Mouse (Mus musculus) small intestine, adult 2 months (tissue): ENCODE results near the gene Chst12. TPM values are rescaled to one million over a fixed set of nuclear protein-coding genes. Genes with fewer than 3 reads are reported as not detected.

Source experiments
- H3K27ac ChIP-seq: fragments of 200-500 bp; 2 replicates; pipeline ENCODE4 v1.5.1; 2012; ENCODE audit warnings: low read depth, low read length, control low read depth, inconsistent platforms; ENCODE audit not compliant: insufficient read depth
- H3K27me3 ChIP-seq: fragments of 200-500 bp; 2 replicates; pipeline ENCODE4 v1.6.1; 2012; ENCODE audit warnings: mild to moderate bottlenecking, moderate library complexity, low read length, inconsistent platforms; ENCODE audit not compliant: control insufficient read depth, insufficient read depth
- H3K36me3 ChIP-seq: fragments of 200-500 bp; 2 replicates; pipeline ENCODE4 v1.6.1; 2012; ENCODE audit warnings: mild to moderate bottlenecking, low read length, control low read depth, inconsistent platforms; ENCODE audit not compliant: control insufficient read depth, insufficient read depth
- H3K4me1 ChIP-seq: fragments of 200-500 bp; 2 replicates; pipeline ENCODE4 v1.6.1; 2012; ENCODE audit warnings: low read length, inconsistent platforms, mixed read lengths; ENCODE audit not compliant: control insufficient read depth, insufficient read depth, insufficient read length
- H3K4me3 ChIP-seq: fragments of 200-500 bp; 2 replicates; pipeline ENCODE4 v1.5.1; 2012; ENCODE audit warnings: low read depth, mild to moderate bottlenecking, control low read depth, inconsistent platforms, low read length, moderate library complexity
- CTCF ChIP-seq: fragments of 200-500 bp; IDR thresholded peaks from 2 replicates; pipeline ENCODE4 v1.5.1; 2012; ENCODE audit warnings: low read depth, mild to moderate bottlenecking, control low read depth, inconsistent platforms, low read length, moderate library complexity, mixed read lengths; ENCODE audit not compliant: insufficient replicate concordance, insufficient read length; ENCODE audit errors: extremely low read depth
- POLR2A ChIP-seq: fragments of 200-500 bp; IDR thresholded peaks from 2 replicates; pipeline ENCODE4 v1.6.1; 2012; ENCODE audit warnings: low read depth, mild to moderate bottlenecking, control low read depth, inconsistent platforms, low read length, moderate library complexity
- WGBS: fragments of 180-500 bp; shearing (Covaris S2); methylation state at CpG from one replicate; pipeline ENCODE4 v1.1.7; 2018; 5-methylcytosine and 5-hydroxymethylcytosine counted together
- polyA plus RNA-seq: library from polyadenylated mRNA; depleted of rRNA; stranded (reverse); fragments of >200 nt; gene quantifications from 2 replicates; pipeline ENCODE4 v1.2.3, GENCODE M21; 2012

Chst12 gene
- polyA plus RNA-seq, 1 experiment = 10.5 TPM

DNA sequence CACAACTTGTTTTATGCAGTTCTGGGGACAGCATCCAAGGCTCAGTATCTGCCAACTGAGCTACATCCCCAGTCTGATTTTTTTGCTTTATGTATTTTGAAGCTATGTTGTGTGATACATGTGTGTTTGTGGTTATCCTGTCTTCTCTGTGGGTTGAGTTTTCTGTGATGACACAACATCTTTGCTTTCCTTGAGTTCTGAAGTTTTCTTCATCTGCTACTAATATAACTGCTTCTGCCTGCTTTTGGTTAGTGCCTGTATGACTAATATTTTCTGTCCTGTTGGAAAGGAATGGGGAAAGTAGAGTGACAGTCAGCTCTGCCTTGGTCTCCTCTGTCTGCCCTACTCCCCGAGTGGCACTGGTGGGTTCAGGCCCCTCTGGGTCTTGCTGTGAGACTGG, 15.8 kb downstream of the Chst12 start:
- Histone ChIP-seq H3K4me3 (no peak overlapping the region), H3K27me3 (no peaks in the 10 kb centered on the region), H3K36me3 (no peaks in the 10 kb centered on the region; the same call in 1 of the 2 replicates), H3K4me1 (peaks cover 3% of the 10 kb centered on the region), H3K27ac (no peak overlapping the region)
- TF ChIP-seq CTCF = no peak
- 85% methylated on average over 1 of the region's 1 CpGs for WGBS

DNA sequence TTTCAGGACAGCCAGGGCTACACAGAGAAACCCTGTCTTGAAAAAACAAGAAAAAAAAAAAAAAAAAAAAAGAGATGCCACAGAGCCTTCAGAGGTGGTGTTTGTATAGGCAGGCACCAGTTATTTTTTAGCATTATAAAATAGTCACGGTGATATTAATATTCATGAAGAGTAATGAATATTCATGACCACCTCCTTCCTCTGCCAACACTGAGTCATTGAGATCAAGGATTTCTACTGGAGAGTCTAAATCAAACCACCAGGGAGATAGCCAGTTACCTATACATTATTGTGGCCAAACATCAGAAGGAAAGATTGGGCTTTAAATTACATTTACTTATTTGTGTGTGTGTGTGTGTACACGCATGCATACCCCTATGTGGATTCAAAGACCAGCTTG, 21.4 kb downstream of the Chst12 start:
- Histone ChIP-seq H3K36me3 (no peaks in the 10 kb centered on the region), H3K4me3 (no peak overlapping the region), H3K27me3 (no peaks in the 10 kb centered on the region), H3K4me1 (no peaks in the 10 kb centered on the region), H3K27ac (no peak overlapping the region)
- TF ChIP-seq CTCF = no peak
- 91% methylated on average over 2 of the region's 2 CpGs for WGBS

DNA sequence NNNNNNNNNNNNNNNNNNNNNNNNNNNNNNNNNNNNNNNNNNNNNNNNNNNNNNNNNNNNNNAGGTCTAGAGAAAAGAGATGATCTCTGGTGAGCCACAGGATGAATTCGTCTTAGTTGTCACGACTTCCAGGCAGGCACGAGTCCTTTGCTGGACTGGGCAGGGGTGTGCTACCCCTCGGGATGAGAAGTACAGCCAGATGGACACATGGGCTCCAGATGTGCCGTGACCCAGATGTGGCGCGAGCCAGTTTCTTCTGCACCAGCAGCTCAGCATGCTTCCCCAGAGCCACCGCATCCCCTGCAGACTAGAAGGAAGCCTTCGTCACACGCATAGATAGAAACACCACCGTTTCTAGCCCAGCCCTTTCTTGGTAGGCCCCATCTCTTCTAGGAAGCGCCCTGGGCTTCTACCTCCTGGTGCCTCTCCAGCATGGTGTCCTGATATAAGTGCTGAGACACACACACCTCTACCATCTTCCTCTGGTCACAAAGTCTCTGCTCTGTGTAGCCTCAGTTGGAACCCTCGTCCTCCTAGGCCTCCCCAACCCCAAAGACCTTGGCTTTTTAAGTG, 32.8 kb downstream of the Chst12 start:
- no peaks in the 10 kb centered on the region for H3K36me3 ChIP-seq
- H3K4me1 ChIP-seq = no peaks in the 10 kb centered on the region; the same call in 1 of the 2 replicates
- H3K27me3 ChIP-seq = no peaks in the 10 kb centered on the region
- no peak overlapping the region for H3K27ac ChIP-seq
- H3K4me3 ChIP-seq = no peak overlapping the region
- TF ChIP-seq POLR2A (no peak), CTCF (no peak)
- WGBS = 79% methylated on average over 13 of the region's 13 CpGs

DNA sequence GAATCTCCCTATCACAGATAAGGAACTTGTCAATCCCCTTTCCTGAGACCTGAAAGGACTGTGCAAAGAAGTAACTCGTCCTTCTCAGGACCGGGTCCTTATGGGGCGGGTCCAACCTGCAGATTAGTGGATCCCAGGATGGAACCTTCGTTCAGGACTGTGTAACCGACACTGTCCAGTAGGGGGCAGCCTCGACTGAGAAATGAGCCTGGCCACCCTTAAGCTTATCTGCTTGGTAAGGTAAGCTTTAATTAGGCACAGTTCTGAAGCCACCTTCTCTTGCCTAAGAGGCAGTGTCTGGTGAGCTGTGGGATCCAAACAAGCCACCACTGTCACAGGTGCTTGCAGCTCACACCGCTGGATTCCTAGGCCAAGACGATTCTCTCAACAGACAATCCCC, 34.8 kb downstream of the Chst12 start:
- WGBS = 12% methylated on average over 8 of the region's 8 CpGs
- Histone ChIP-seq H3K27ac (no peak overlapping the region), H3K27me3 (no peaks in the 10 kb centered on the region), H3K4me3 (no peak overlapping the region), H3K4me1 (no peaks in the 10 kb centered on the region; the same call in 1 of the 2 replicates), H3K36me3 (no peaks in the 10 kb centered on the region)
- TF ChIP-seq POLR2A (no peak), CTCF (peak; percentile 89; the same call in 1 of the 2 replicates)

DNA sequence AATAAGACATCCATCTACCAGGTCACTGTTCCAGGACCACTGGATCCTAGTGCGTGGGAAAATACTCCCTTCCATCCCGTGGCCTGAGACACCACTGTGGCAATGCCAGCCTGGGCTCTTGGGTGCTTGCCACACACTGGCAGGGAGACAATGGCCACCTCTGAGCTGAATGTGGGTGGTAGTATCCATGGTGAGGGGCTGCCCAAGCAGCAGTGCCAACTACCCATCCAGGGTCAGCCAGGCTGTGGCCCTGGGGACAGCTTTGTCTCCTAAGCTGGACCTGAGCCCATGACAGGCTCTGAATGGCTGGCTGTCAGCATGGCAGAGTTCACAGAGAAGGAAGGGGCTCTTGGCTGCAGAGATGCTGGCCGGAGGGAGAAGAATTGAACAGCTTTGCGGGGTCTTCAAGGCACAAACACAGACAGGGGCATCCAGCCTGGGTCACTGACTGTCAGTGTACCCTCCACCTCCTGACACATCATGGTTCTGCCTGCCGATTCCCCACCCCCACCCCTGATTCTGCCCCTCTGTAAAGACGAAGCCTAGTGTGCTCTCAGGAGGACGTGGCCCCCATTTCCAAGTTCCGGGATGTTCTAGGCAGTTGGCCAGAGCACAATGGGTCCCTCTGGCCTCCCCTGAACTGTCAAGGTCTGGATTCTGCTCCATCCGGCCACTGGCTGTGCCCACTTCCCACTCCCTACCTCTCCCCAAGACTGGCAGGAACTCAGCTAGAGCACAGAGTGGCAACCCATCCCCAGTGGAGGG, 37.6 kb downstream of the Chst12 start:
- no peak overlapping the region for H3K27ac ChIP-seq
- WGBS = 71% methylated on average over 9 of the region's 9 CpGs
- H3K4me3 ChIP-seq = no peak overlapping the region
- no peaks in the 10 kb centered on the region for H3K4me1 ChIP-seq
- no peaks in the 10 kb centered on the region for H3K27me3 ChIP-seq
- no peak for TF ChIP-seq POLR2A
- TF ChIP-seq CTCF = no peak
- no peaks in the 10 kb centered on the region for H3K36me3 ChIP-seq

DNA sequence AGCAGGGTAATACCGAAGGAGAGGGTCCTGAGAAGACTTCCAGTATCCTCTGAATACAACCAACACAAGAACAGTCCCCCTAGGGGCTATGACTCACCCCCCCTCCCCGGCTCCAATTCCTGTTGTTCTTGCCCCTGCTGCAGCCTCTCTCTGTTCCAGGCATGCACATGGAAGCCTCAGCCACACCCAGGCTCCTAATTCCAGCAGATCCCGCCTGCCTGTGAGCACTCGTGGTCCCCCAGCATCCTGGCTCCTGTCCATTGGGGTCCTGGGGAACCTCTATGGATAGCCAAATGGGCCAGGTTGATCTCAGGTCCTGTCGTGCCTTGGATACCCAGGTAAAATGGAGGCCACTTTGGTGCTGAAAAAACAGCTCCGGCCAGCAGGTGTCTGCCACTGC, 40.3 kb downstream of the Chst12 start:
- no peaks in the 10 kb centered on the region for H3K27me3 ChIP-seq
- no peak overlapping the region for H3K4me3 ChIP-seq
- no peaks in the 10 kb centered on the region for H3K36me3 ChIP-seq
- no peaks in the 10 kb centered on the region for H3K4me1 ChIP-seq
- H3K27ac ChIP-seq = no peak overlapping the region
- TF ChIP-seq CTCF (no peak), POLR2A (no peak)
- 42% methylated on average over 6 of the region's 6 CpGs for WGBS

DNA sequence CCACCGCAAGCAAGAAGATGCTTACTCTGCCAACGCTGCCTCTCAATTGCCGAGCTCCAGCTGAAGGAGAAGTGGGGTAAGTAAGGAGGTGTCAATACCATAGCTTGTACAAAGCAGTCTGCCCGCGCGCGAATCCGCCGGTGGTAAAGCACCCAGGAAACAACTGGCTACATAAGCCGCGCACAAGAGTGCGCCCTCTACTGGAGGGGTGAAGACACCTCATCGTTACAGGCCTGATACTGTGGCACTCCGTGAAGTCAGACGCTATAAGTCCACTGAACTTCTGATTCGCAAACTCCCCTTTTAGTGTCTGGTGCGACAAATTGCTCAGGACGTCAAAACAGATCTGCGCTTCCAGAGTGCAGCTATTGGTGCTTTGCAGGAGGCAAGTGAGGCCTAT, 41.0 kb downstream of the Chst12 start:
- H3K4me3 ChIP-seq = no peak overlapping the region
- 79% methylated on average over 19 of the region's 19 CpGs for WGBS
- TF ChIP-seq POLR2A = no peak
- no peak for TF ChIP-seq CTCF

More for the DNA sequence above, 41.0 kb downstream of the Chst12 start:
- Histone ChIP-seq H3K27me3 (no peaks in the 10 kb centered on the region), H3K4me1 (no peaks in the 10 kb centered on the region), H3K27ac (no peak overlapping the region), H3K36me3 (no peaks in the 10 kb centered on the region)
